Mouse (Mus musculus) cerebellum, adult 2 months (tissue): Measurements from ENCODE around the gene Fermt3. TPM values are rescaled to one million over a fixed set of nuclear protein-coding genes. Genes with fewer than 3 reads are reported as not detected.
"Not testable (repeated sequence)": the region's sequence is repeated elsewhere in the genome, so short reads cannot be mapped to it uniquely, and the experiment has no call there.

Source experiments
- DNase-seq, 2 experiments: peaks; one replicate each; pipeline ENCODE4 v3.0.0; 2021
- H3K27ac ChIP-seq: fragments of 200-500 bp; 2 replicates; pipeline ENCODE4 v1.5.1; 2012; ENCODE audit warnings: low read length, control low read depth, inconsistent platforms; ENCODE audit not compliant: insufficient read depth
- H3K27me3 ChIP-seq: fragments of 200-500 bp; 2 replicates; pipeline ENCODE4 v1.6.1; 2012; ENCODE audit warnings: inconsistent platforms, mild to moderate bottlenecking, low read length, moderate library complexity; ENCODE audit not compliant: control insufficient read depth, insufficient read depth
- H3K4me1 ChIP-seq: fragments of 200-500 bp; 2 replicates; pipeline ENCODE4 v1.6.1; 2011; ENCODE audit warnings: low read length; ENCODE audit not compliant: control insufficient read depth, insufficient read depth
- H3K4me3 ChIP-seq: fragments of 200-500 bp; replicated peaks from 2 replicates; pipeline ENCODE3; 2011; ENCODE audit warnings: mild to moderate bottlenecking, low read depth, low read length, control low read depth; ENCODE audit not compliant: insufficient read depth
- CTCF ChIP-seq: fragments of 200-500 bp; IDR thresholded peaks from 2 replicates; pipeline ENCODE4 v1.5.1; 2011; ENCODE audit warnings: low read depth, mild to moderate bottlenecking, control low read depth, low read length, moderate library complexity, borderline replicate concordance; ENCODE audit not compliant: insufficient read depth
- POLR2A ChIP-seq: fragments of 200-500 bp; IDR thresholded peaks from 2 replicates; pipeline ENCODE4 v1.6.1; 2011; ENCODE audit warnings: low read length, control low read depth, borderline replicate concordance; ENCODE audit not compliant: insufficient read depth
- WGBS: fragments of 180-500 bp; shearing (Covaris S2); methylation state at CpG from one replicate; pipeline ENCODE4 v1.1.7; 2018; 5-methylcytosine and 5-hydroxymethylcytosine counted together
- polyA plus RNA-seq: library from polyadenylated mRNA; depleted of rRNA; stranded (reverse); fragments of >200 nt; gene quantifications from 2 replicates; pipeline ENCODE4 v1.2.3, GENCODE M21; 2012

The Fermt3 gene
- polyA plus RNA-seq, 1 experiment = 2.3 TPM

- Histone ChIP-seq H3K4me3 (no peak overlapping the region), H3K27ac (no peak overlapping the region), H3K27me3 (no peaks in the 10 kb centered on the region), H3K4me1 (peaks cover 19% of the 10 kb centered on the region)
- DNase-seq = no peak
- 88% methylated on average over 5 of the region's 5 CpGs for WGBS
- TF ChIP-seq CTCF = no peak
- no peak for TF ChIP-seq POLR2A
These were observed 42.8 kb upstream of the Fermt3 start for GRCm38 (mm10) chr19:7062110-7062509.

GRCm38 (mm10) chr19:7058541-7058940 is 39.3 kb upstream of the Fermt3 start:
- no peak for DNase-seq
- no peak for TF ChIP-seq POLR2A
- TF ChIP-seq CTCF = no peak
- Histone ChIP-seq H3K4me3 (no peak overlapping the region), H3K4me1 (peaks cover 8% of the 10 kb centered on the region), H3K27ac (no peak overlapping the region), H3K27me3 (no peaks in the 10 kb centered on the region)
- WGBS = 87% methylated on average over 6 of the region's 6 CpGs

GRCm38 (mm10) chr19:7057722-7058207 is 38.5 kb upstream of the Fermt3 start:
- peak; percentile 80 to 82 for DNase-seq
- H3K27ac ChIP-seq = no peak overlapping the region
- WGBS = 1% methylated on average over 15 of the region's 15 CpGs
- H3K4me3 ChIP-seq = peak overlapping the region; percentile 40
- H3K27me3 ChIP-seq = no peaks in the 10 kb centered on the region
- TF ChIP-seq POLR2A (peak; percentile 29; the same call in 1 of the 2 replicates), CTCF (peak; percentile 28; the same call in 1 of the 2 replicates)
- H3K4me1 ChIP-seq = peaks cover 4% of the 10 kb centered on the region

DNA sequence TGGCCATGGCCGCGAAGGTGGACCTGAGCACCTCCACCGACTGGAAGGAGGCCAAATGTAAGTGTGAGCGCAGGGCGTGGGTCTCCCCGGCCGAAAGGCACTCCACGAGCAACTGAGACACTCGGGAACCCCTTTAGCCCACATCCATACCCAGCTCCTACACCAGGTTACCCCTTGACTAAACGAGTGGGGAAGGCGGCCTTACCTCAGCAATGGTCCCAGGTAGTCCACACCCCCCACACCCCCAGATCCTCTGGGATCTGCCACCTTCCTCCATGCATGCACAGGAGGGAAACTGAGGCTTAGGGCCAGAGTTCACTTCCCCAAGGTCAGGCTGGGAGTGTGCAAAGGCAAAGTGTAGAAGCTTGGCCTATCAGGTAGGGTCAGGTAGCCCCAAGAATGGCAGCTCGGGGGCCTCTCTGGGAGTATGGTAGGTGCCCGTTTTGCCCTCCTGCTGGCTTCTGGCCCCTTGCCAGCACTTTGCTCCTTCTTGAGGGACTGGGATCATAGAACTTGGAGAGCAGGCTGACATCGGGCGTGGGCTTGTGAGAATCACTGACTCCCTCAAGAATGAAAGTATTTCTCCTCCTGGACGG is 38.0 kb upstream of the Fermt3 start:
- peak overlapping the region; percentile 40 for H3K4me3 ChIP-seq
- H3K27me3 ChIP-seq = no peaks in the 10 kb centered on the region
- no peak overlapping the region for H3K27ac ChIP-seq
- DNase-seq = peak in 1 of 2 experiments; percentile 71
- TF ChIP-seq CTCF = no peak
- TF ChIP-seq POLR2A = no peak
- WGBS = under 1% methylated on average over 16 of the region's 16 CpGs
- H3K4me1 ChIP-seq = peaks cover 2% of the 10 kb centered on the region; the same call in 1 of the 2 replicates

- 1% methylated on average over 72 of the region's 72 CpGs for WGBS
- peak within 1 kb of the TSS; percentile 40 for H3K4me3 ChIP-seq
- DNase-seq = peak; percentile 80 to 82
- H3K27me3 ChIP-seq = no peaks in the 10 kb centered on the region
- TF ChIP-seq CTCF (no peak), POLR2A (no peak; the same call in 1 of the 2 replicates)
- H3K4me1 ChIP-seq = peaks cover 2% of the 10 kb centered on the region; the same call in 1 of the 2 replicates
- H3K27ac ChIP-seq = no peak within 1 kb of the TSS
These were observed 37.2 kb upstream of the Fermt3 start, which contains the start of gene Macrod1 for GRCm38 (mm10) chr19:7056248-7057087. Macrod1 (plus strand) TSS chr19:7056810.

GRCm38 (mm10) chr19:7055173-7055572 is 35.9 kb upstream of the Fermt3 start:
- H3K27me3 ChIP-seq = no peaks in the 10 kb centered on the region
- H3K27ac ChIP-seq = no peak overlapping the region
- no peak for TF ChIP-seq CTCF
- TF ChIP-seq POLR2A = no peak
- whole genome bisulfite sequencing = 68% methylated on average over 3 of the region's 3 CpGs
- no peak for DNase-seq
- H3K4me3 ChIP-seq = no peak overlapping the region
- peaks cover 2% of the 10 kb centered on the region; the same call in 1 of the 2 replicates for H3K4me1 ChIP-seq

GRCm38 (mm10) chr19:7054772-7055171 is 35.5 kb upstream of the Fermt3 start:
- WGBS = 70% methylated on average over 10 of the region's 10 CpGs
- H3K4me3 ChIP-seq = no peak overlapping the region
- no peaks in the 10 kb centered on the region for H3K27me3 ChIP-seq
- no peak for DNase-seq
- H3K27ac ChIP-seq = no peak overlapping the region
- no peak for TF ChIP-seq CTCF
- TF ChIP-seq POLR2A = no peak
- peaks cover 2% of the 10 kb centered on the region; the same call in 1 of the 2 replicates for H3K4me1 ChIP-seq

- not testable (repeated sequence) for H3K4me1 ChIP-seq, H3K27me3 ChIP-seq, H3K4me3 ChIP-seq, DNase-seq, H3K27ac ChIP-seq
- 67% methylated on average over 4 of the region's 4 CpGs for WGBS
These were observed 34.1 kb upstream of the Fermt3 start for GRCm38 (mm10) chr19:7053382-7053781.
